Mouse (Mus musculus) brown adipose tissue, adult 24 weeks (tissue): Measurements from ENCODE around the gene Sfxn3. TPM values are rescaled to one million over a fixed set of nuclear protein-coding genes. Genes with fewer than 3 reads are reported as not detected.

Source experiments
- H3K27ac ChIP-seq: fragments of 200-500 bp; replicated peaks from 2 replicates; pipeline ENCODE4 v1.5.1; 2012; ENCODE audit warnings: low read depth, mild to moderate bottlenecking, low read length
- H3K4me1 ChIP-seq: fragments of 200-500 bp; 2 replicates; pipeline ENCODE4 v1.6.1; 2012; ENCODE audit warnings: low read length, mixed read lengths; ENCODE audit not compliant: control insufficient read depth, insufficient read depth, insufficient read length
- H3K4me3 ChIP-seq: fragments of 200-500 bp; 2 replicates; pipeline ENCODE4 v1.5.1; 2012; ENCODE audit warnings: low read depth, mild to moderate bottlenecking, low read length, moderate library complexity; ENCODE audit not compliant: insufficient read depth
- polyA plus RNA-seq: library from polyadenylated mRNA; stranded (reverse); fragments of >200 nt; gene quantifications from 2 replicates; pipeline ENCODE4 v1.2.4, GENCODE M21; 2012; ENCODE audit not compliant: missing spikeins, insufficient read depth, insufficient read length

Sfxn3 gene
- polyA plus RNA-seq, 1 experiment, result 5.0 TPM

DNA sequence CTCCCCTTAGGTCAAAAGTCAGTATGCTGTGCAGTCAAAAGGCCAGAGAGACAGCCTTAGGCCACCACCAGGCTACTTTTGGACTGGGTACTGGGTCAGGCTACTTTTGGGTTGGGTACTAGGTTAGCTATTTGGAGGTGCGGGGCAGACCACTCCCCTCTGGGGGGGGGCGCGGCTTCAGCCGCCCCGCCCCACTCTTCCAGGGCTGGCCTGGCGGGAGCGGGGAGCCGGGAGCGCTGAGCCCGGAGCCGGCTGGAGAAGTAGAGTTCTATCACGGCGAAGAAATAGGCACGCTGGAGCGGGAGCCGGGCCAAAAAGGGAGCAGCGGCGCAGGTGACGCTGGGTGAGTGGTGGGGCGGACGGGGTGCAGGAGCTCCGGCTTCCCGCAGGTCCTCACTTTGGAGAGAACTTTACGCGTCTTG, 32.3 kb upstream of the Sfxn3 start:
- Histone ChIP-seq H3K4me3 (peak overlapping the region; percentile 92), H3K4me1 (0 out of 2 replicates have a peak, but pooled peaks cover 4% of the 10 kb centered on the region), H3K27ac (peak overlapping the region; percentile 98)

DNA sequence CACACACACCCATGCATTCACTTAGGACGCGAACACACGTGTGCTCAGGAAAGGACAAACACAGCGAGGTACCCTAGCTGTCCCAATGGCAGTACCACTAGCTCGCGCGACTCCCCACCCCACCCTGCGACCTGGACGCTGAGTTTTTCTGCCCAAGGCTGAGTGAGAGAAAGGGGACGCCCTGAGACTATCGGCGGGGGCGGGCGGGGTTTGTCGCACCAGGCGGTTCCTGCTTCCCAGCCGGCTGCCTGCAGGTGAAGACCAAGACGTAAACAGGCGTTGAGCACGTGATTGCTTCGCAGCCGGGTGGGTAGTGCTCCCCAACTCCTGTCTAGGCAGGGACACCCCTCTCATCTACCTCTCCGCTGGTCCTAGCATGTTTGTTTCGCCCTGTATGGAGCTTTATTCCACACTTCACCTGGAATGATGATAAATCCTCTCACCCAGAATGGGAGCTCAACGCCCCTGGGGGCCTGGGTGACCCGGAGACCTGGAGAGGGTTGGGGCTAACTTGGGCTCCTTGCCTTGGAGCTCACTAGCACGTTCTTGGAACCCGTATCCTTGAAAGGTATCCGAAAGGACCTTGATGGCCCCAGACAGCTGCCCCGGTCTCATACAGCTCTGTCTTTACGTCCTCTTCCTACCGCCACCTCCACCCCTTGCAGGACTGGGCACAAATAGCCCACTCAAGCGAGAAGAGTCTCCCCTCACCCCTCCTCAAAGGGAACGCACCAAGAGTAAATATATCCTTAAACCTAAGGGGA, 31.6 kb upstream of the Sfxn3 start:
- Histone ChIP-seq H3K4me1 (peaks cover 8% of the 10 kb centered on the region), H3K4me3 (peak overlapping the region; percentile 92), H3K27ac (peak overlapping the region; percentile 98)

DNA sequence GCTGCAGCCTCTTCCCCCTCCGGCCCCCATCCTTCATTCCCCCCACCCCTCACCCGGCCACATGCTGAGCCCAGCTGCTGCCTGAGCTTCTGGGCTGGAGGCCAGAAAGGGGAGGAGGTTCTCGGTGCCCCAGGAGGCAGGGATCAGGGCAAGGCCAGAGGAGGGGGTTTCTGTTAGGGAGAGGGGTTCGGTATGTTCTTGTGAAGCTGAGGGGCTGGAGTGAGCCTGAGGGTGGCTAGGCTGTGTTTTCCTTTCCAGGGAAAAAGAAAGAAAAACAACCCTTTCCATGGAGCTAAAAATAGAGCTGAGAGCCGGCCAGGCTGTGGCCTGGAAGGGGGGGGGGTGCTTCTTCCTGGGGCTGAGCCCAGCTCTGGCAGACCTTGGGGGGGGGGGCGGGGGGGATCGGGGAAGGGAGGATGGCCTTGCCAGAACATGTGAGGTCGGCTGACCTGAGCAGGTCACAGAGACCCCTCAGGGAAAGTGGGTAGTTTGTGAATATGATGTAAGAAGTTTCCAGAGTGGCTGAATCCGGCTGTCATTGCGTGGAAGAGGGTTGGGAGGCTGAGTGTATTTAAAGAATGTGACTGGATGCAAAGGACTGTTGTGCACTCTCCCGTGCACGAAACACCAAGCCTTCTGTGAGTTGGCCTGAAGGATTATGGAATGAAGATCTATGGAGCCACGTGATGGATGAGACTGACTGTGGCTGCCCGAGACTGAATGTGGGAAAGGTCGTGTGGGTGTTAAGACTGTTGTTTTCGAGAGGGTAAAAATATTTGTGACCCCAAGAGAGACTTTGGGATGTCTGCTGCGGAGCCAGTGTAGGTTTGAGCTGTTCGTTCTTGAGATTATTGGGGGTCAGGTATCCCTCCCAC, 30.7 kb upstream of the Sfxn3 start:
- Histone ChIP-seq H3K4me3 (peak overlapping the region; percentile 92), H3K4me1 (peaks cover 17% of the 10 kb centered on the region), H3K27ac (peak overlapping the region; percentile 99)

DNA sequence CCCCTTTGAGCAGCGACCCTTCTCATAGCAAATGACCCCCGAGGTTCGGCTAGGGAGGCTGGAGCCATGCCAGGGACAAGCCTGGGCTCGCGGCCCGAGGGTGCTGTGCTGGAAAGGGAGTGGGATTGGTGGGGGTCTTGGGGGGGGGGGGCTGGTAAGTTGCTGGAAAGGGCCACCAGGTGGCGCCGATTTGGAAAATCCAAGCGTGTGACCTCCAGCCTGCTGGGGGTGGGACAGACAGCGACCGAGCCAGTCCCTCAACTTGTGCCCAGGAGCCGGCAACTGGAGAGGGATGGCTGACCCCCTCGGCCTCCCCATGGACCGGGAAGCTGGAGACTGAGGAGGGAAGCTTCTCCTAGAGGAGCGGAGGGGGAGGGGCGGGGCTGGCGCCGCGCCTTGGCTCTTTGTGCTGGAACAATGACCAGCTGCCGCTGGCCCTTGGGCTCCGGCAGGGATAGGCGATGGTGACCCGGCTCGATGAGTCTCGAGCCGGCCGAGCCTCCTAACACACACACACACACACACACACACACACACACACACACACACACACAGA, 30.0 kb upstream of the Sfxn3 start:
- peak overlapping the region; percentile 90 for H3K4me3 ChIP-seq
- peaks cover 17% of the 10 kb centered on the region for H3K4me1 ChIP-seq
- H3K27ac ChIP-seq, result peak overlapping the region; percentile 99

DNA sequence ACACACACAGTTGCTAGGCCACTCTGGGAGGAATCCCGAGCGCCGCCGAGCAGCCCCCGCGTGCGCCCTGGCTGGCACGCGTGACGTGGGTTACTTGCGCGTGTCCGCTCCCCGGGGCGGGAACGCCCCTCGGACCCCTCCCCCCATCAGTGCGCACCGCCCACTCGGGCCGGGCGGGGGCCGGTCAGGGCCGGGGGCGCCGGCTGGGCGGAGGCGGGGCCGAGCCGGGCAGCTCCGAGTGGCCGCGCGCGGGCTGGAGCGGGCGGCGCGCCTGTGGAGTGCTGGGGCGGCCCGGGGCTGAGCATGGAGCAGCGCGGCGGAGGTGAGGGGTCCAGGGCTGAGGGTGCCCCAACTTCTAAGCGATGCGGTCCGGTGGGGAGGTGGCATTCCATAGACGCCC, 29.4 kb upstream of the Sfxn3 start:
- H3K4me1 ChIP-seq, result peaks cover 17% of the 10 kb centered on the region
- H3K4me3 ChIP-seq, result peak overlapping the region; percentile 90
- H3K27ac ChIP-seq, result peak overlapping the region; percentile 99

DNA sequence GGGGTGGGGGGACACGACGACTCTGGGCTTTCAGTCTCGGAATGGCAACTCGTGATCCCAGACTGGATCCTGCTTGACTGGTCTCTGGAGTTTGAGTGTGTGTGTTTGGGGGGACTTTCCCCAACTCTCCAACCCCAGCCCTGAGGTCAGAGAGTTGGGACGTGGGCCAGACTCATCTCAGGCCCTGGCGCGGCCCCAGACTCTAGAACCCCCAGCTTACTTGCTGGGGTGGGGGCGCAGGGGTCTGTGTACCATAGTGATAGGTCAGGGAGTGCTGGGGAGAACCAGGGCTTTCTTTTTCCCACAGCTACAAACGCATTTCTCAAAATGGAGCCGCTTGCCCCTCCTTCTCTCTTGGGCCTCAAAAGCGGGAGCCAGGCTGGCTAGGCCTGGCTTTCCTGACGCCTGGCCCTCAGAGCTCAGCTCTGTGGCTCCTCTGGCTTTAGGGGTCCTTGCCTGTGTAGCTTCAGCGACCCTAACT, 28.9 kb upstream of the Sfxn3 start:
- H3K4me3 ChIP-seq, result peak overlapping the region; percentile 90
- H3K27ac ChIP-seq, result peak overlapping the region; percentile 93
- peaks cover 17% of the 10 kb centered on the region for H3K4me1 ChIP-seq

DNA sequence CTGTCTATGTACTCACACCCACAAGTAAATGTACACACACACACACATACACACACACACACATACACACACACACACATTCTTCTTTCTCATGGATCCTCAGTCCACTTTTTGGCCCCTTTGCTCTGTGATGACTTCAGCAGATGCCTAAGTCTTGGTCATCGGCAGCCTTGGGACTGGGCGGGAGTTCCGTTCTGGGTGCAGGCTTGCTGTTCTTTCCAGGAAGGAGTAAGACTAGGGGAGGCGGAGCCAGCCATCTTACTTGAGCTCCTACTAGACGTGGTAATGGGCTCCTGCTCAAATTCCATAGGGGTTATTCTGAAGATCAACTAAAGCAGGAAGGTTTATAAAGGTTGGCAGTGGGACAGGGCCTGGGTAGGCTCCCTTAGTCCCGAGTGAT, 27.0 kb upstream of the Sfxn3 start:
- Histone ChIP-seq H3K4me3 (peak overlapping the region; percentile 28), H3K27ac (peak overlapping the region; percentile 71), H3K4me1 (peaks cover 17% of the 10 kb centered on the region)

DNA sequence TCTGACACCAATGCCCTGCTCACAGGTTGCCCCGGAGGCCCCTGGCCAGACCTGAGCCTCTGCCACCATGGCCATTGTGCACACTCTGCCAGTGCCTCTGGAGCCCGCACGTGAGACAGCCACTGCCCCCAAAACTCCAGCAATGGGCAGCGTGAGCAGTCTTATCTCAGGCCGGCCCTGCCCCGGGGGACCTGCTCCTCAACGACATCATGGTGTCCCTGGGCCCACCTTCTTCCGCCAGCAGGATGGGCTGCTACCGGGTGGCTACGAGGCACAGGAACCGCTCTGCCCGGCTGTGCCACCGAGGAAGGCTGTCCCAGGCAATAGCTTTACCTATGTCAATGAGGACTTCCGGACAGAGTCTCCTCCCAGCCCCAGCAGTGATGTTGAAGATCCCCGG, 25.9 kb upstream of the Sfxn3 start:
- Histone ChIP-seq H3K4me3 (no peak overlapping the region), H3K4me1 (peaks cover 17% of the 10 kb centered on the region), H3K27ac (peak overlapping the region; percentile 50; the same call in 1 of the 2 replicates)

DNA sequence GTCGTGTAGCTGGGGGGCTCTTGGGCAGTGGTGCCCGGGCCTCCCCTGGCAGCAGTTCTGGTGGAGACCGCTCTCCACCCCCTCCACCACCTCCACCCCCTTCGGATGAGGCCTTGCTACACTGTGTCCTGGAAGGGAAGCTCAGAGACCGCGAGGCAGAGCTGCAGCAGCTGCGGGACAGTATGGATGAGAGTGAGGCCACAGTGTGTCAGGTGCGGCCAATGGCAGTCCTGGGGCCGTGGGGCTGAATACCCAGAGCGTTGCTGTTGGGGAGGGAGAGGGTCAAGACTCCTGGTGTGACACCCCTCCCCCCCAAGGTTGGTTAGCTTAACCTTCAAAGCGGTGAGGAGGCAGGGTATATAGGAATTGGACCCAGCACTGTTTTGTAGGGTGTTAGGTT, 23.3 kb upstream of the Sfxn3 start:
- Histone ChIP-seq H3K4me3 (no peak overlapping the region), H3K27ac (no peak overlapping the region), H3K4me1 (peaks cover 35% of the 10 kb centered on the region)

DNA sequence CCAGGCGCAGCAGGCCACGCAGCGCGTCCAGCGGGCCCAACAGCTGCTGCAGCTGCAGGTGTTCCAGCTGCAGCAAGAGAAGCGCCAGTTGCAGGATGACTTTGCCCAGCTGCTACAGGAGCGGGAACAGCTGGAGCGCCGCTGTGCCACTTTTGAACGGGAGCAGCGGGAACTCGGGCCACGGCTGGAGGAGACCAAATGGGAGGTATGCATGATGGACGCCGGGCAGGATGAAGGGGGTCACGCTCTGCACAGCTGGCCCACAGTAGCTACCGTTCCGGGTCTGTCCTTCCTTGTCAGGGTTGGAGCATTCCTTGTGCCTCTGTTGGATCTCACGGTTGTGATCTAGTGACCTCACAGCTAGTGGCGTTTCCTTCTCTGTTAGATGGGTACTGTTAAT, 22.5 kb upstream of the Sfxn3 start:
- H3K4me3 ChIP-seq, result no peak overlapping the region
- H3K4me1 ChIP-seq, result peaks cover 34% of the 10 kb centered on the region
- H3K27ac ChIP-seq, result no peak overlapping the region

DNA sequence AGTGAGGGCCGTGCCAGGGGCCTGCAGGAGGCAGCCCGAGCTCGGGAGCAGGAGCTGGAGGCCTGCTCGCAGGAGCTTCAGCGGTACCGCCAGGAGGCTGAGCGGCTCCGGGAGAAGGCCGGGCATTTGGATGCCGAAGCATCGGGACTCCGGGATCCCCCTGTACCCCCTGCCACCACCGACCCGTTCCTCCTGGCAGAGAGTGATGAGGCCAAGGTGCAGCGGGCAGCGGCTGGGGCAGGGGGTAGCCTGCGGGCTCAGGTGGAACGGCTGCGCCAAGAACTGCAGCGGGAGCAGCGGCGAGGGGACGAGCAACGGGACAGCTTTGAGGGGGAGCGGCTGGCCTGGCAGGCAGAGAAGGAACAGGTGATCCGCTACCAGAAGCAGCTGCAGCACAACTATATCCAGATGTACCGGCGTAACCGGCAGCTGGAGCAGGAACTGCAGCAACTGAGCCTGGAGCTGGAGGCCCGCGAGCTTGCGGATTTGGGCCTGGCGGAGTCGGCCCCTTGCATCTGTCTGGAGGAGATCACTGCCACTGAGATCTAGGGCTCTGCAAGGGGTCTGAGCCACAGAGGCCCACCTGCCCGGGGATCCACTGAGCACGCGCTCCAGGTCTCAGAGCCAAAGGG, 21.2 kb upstream of the Sfxn3 start:
- peaks cover 28% of the 10 kb centered on the region for H3K4me1 ChIP-seq
- no peak overlapping the region for H3K27ac ChIP-seq
- H3K4me3 ChIP-seq, result no peak overlapping the region

DNA sequence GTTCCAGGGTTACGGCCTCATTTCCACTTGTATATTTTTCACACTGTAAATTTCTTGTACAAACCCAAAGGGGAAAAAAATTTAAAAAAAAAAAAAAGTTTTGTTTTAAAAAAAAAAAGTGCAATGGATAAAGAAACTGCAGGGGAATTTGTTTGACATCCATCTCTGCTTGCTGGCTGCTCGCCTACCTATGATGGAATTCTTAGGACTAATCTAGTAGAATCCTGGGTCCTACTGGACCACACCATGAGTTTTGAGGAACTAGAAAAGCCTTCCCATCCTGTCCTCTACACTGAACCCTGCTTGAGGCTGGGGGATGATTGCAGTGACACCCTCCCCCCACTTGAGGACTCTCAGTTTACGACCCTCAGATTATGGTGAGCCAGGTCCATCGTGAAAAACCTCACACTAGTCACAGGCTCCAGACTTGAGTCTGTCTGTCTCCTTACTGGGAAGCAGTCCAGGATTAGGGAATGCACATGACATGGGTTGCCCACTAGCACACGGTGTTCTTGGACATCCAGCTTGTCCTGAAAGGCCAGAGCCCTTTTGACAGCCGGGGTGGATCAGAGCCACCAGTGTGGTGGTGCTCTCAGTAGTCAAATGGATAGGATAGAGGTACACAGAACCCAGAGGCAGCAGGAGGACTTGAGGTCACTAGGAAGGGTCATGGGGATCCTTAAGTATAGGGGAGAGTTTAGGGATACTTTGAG, 20.2 kb upstream of the Sfxn3 start:
- peaks cover 25% of the 10 kb centered on the region for H3K4me1 ChIP-seq
- H3K27ac ChIP-seq, result peak overlapping the region; percentile 55
- no peak overlapping the region for H3K4me3 ChIP-seq

DNA sequence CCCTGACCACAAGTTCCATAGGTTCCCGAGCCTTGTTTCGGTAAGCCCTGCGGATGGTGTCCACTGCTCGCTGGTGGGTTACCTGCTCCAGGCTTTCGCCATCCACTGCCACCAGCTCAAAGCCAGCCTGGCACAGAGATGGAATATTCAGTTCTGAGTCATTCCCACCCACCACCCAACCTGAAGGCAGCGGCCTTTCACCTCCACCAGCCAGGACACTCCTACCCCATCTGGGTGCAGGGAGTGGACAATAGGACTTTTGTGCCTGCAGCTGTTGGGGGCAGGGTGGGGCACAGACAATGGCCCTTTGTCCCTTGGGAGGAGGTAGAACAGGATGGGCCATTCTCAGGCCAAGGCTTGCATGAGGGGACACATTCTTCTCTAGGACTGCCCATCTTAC, 19.5 kb upstream of the Sfxn3 start:
- Histone ChIP-seq H3K27ac (peak overlapping the region; percentile 58), H3K4me1 (peaks cover 25% of the 10 kb centered on the region), H3K4me3 (no peak overlapping the region)

DNA sequence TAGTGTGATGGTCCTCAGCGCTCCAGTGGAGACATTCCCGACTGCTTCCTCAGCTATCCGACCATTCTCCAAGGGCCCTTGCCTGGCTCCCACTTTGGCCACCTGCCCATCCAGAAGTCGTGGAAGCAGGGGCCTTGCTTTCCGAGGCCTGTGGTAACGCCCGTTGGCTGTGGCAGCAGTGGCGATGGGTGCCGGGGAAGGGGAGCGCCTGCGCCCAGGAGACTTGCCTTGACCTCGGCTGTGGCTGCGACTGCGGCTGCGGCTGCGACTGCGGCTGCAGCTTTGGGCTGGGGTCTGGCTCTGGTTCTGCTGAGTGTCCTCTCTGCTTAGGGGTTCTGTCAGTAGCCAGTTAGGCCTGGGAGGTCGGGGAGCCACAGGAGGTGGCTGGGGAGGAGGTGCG, 18.6 kb upstream of the Sfxn3 start:
- Histone ChIP-seq H3K27ac (peak overlapping the region; percentile 58; the same call in 1 of the 2 replicates), H3K4me1 (peaks cover 25% of the 10 kb centered on the region)

More for the DNA sequence above, 18.6 kb upstream of the Sfxn3 start:
- H3K4me3 ChIP-seq, result no peak overlapping the region
